Mouse (Mus musculus) thymus, postnatal 25 days (tissue): ENCODE data around the gene Igsf9.
A peak's percentile ranks its signal among the peaks of the same experiment; 100 is the strongest.

ENCODE experiments used
- DNase-seq: peaks from one replicate; pipeline ENCODE4 v3.0.0; 2022

The Igsf9 gene

DNA sequence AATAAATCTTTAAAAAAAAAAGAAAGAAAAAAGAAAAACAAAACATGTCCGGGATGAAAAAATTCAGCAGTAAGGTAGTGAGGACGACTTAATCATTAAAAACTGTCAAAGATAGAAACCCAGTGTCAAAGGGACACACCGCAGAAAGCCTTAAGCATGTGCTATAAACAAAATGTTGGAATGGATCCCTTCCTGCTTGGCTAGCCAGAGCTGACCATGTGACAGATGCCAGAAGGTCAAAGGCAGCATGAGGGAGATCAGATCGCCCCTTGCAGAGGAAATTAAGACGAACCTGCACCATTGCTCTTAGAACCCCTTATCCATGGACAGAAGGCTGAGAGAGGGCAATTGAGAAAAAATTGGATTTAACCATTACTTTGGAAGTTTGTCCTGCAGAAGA lies 12.2 kb upstream of the Igsf9 start:
- no peak for DNase-seq

DNA sequence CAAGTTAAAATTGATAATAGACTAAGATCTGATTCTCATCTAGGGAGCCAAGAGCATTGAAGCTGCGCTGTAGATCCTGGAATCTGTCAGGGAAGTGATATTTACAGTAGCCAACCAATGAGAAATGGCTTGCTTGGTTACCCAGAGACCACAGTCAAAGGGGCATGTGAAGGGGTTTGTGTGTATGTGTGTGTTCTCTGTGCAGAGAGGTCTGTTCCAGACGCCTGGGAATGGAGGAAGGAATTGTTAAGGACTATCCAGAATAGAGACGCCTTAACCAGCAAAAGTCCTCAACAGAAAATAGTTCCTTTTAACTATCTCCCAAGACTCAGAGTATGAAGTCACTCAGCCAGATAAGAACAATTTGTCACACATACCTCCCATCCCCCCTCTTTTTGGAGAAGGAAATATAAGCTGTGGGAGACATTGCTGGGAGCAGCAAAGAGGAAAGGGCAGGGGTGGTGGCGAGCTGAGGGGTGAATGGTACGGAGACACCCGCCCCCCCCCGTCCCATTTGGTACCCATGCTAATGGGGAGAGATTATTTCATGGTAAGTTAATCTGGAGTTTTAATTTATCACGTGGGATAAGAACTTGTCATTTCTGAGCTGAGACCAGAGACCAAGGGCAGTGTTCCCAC lies 11.7 kb upstream of the Igsf9 start:
- DNase-seq, result no peak

DNA sequence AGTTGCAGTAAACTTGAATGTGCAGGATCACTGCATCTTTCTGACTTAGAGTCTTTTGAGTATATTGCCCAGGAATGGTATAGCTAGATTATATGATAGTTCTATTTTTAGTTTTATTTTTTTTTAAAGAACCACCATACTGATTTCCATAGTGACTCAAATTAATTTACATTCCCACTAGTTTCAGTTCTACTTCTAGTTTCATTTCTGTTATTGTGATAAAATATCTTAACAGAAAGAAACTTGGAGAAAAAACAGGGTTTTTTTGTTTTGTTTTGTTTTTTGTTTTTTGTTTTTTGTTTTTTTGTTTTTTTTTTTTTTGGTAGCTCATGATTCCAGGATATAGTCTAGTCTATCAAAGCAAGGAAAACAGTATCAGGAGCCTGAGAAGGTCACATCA lies 8.7 kb upstream of the Igsf9 start:
- DNase-seq, result no peak

DNA sequence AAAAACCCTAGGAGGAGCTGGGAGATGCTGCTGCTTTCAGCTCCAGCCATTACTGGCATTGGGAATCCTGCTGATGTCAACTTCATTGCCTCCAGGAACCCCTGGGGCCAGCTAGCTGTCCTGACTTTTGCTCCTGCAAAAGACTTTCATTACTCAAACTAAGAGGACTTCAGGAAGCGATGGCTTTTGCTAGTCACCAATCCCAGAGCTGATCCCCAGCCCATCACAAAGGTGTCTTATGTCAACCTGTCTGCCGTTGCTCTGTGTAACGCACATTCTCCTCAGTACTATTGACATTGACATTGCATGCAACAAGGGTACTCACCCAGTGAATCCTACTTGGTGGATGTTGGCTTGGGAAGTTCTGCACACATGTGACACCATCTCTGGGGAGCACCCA lies 7.4 kb upstream of the Igsf9 start:
- DNase-seq, result no peak

DNA sequence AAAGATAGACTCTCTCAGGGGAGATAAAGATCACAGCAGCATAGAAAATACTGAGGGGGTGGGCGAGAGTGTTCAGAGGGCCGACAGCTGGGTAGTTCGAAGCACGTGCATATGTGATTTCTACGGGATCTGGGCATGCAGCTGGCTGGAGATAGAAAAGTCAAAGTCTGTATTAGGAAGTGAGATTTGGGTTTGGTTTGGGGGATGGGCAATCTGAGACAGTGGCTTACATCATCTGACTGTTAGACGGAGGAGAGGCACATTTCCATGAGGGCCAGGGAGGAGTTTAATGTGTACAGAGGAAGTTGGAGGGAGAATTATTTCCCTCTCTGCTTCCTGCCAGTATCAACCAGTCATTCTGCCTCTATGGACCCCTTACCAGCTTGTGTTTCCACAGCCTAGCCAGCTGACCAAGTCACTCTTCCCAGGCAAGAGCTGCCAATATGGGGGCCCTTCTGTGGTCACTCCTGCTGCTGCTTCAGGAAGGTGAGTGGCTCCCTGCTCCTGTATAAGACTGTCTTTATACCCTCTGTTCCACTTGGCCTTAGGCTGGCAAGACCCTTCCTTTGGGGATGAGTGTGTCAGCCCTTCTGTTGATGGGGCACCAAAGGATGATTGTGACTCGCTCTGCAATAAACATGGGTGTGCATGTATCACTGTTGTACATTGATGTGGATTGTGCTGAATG lies 6.4 kb upstream of the Igsf9 start, which contains the start of gene Slamf9:
Gene Slamf9, plus strand, starts transcription at position 305 of the 688 bp plus-strand sequence.
- no peak for DNase-seq

DNA sequence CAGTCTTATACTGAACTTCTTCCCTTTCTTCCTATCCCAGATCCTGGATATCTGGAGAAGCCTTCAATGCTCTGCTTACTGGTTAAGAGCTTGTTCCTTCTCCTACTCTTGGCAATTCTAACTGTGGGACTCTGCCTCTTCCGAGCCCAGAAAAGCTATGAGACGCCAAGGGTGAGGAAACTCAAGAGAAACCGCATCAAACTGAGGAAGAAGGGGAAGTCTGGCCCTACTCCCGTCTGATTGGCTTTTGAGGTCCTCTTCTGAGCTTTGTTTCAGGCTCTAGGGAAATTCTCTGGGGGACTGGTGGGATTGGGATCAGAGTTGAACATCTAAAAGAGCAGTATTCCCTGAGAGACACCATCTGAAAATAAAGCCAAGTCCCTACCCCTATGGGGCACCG lies 3.6 kb upstream of the Igsf9 start:
- no peak for DNase-seq

DNA sequence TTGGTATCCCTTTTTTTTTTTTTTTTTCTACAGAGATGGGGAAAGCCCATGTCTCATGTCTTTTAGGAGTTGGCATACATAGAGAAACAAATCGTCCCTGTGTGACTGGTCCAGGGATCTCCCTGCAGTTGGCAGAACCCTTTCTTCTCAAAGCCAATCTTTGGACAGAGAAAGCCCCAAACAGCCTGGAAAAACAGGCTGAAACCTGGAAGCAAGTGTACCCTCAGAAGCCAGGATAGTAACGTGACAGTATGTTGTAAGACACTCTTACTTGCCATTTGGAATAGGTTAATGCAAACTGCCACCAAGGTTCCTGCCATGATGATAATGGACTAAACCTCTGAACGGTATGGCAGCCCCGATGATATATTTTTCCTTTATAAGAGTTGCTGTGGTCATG lies 1.2 kb upstream of the Igsf9 start:
- DNase-seq, result no peak

DNA sequence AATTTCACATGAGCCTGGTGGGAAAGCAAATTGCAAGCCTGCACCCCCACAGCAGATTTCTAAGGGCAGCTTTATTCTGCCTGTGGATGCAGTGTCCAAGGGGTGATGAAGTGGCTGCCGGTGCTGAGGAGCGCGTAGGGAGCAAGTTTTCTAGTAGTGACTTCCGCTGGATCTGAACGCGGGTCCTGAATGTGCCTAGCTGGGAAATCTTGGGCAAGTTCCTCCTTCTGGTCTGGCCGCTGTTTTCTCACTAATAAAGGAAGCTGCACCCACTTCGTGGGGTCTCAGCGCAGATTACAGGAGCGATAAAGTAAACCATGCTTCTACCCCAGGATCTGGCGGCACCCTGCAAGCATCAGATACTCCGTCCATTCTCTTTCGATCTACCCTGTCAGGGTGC lies 477 bp upstream of the Igsf9 start:
- DNase-seq, result no peak

DNA sequence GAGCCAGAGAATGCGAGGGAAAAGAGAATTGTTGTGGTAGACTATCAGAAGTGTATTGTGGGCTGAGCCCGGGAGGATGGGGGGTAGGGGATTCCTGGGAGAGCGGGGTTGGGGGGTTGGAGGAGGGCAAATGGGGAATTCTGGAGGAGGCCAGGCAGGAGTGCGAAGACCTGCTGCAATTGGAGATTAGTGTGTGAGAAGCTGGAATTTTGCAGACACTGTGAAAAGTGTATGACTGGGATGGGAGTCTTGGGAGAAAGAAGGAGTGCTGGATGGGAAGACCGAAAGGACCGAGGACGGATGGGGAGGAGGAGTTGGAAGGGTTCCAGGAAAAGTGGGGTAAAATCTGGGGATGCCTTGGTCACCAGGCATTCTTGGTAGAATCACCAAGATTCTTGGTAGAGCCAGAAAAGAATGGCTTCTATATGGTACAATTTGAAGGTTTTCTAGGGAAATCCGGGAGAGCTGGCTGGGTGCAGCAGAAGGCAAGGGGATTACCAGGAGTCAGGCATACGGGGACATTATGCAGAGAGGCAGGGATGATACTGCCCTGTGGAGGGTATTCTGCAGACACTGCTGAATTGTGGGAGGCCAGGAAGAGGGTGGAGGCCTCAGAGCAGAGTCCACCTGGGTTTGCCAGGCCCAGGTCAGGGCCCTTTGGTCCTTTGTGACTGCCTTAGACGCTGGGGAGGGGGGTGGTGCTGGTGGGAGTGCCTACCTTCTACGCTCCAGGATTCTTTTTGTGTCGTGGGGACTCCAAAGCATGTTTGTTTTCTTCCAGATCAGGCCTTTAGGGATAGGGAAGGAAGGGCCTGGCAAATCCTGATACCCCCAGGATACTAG lies 1.2 kb downstream of the Igsf9 start:
- DNase-seq, result no peak

DNA sequence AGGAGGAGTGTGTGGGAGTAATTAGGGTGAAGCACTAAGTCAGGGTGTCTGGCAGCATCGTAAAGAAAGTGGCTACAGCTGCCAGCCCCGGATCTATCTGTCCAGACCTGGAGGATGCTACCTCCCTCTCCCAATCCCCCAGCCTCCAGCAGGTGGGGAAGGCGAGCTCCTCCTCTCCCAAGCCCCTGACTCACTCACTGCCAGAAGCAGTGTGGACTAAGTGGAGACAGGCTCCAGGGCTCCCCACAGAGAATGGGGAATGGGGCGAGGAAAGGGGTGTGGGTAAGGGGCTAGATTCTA lies 1.7 kb downstream of the Igsf9 start:
- DNase-seq, result no peak

DNA sequence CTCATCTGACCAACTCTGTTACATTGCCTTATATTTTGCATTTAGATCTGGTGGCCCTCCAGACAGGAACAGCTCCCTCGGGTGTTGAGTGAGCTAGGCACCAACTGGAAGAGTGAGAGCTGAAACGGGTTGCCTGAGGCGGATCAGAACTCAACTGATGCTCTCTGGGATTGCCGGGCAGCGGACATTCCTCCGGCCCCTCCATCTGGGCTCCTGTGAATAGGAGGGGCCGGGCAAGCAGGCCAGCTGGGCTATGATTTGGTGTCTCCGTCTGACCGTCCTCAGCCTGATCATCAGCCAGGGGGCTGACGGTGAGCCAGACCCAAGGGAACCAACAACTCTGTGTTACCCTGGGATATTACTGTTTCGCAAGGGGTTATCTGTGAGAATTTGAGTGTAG lies 2.6 kb downstream of the Igsf9 start:
- no peak for DNase-seq

DNA sequence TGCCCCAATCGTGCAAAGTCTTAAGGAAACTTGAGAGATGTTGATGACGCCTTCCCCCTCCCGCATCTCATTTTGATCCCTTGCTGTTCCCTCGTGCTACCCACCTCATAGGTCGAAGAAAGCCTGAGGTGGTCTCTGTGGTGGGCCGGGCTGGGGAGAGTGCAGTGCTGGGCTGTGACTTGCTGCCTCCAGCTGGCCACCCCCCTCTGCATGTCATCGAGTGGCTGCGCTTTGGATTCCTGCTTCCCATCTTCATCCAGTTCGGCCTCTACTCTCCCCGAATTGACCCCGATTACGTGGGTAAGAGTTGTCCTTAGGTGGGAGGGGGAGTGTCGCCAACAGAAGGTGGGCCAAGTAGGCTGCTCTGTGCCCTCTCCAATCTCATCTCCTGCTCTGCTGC lies 3.1 kb downstream of the Igsf9 start:
- DNase-seq, result no peak

DNA sequence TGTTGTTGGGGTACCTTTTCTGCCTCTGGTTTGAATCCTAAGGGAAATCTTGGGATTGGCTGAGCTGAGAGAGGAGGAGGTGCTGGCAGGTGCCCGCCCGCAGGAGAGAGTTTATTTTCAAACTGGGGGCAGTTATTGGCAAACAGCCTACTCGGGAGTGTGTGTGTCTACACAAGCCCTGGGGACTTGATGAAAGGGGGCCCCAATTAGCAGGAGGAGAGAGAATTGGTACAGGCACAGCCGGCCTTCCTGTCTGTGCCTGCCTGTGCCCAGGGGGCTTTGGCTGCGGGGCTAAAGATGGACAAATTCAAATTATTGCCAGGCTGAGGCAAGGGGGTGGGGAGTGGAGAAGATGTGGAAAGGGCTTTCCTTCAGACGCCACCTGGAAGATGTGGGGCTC lies 4.2 kb downstream of the Igsf9 start:
- no peak for DNase-seq

DNA sequence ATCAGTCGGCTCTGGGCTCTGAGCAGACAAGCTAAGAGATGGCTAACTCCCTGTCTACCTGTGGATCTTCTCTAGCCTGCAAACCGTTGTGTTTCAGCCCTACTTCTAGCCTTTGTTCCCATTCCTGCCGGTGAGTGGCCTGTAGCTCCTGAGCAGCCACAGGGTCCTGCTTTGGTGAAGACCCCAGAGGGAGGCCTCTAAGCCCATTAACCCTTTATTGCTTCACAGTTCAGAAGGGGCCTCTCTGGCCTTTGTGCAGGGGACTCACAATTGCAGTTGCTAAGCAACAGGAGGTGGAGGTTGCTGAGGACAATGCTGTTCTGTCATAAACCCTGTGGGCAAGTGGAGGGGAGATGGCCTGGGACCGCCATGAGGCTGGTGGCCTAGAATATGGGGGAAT lies 4.6 kb downstream of the Igsf9 start:
- no peak for DNase-seq

DNA sequence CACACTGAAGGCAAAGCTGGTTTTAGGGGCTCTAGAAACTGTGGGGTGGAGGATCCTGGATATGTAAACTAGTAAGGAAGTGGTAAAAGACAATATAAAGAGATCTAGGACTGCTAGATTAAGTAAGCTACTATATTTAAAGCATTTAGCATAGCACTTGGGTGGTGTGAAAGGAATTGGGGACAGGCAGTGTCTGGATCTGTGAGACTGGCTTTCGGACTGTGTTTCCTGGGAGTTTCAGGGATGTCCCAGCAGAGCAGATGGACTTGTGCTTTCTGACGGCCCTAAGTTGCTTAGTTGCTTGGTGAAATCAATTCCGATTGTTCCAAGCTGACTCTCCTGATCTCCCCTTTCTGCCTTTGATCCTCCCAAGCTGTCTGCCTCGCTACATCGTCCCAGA lies 5.1 kb downstream of the Igsf9 start:
- no peak for DNase-seq

DNA sequence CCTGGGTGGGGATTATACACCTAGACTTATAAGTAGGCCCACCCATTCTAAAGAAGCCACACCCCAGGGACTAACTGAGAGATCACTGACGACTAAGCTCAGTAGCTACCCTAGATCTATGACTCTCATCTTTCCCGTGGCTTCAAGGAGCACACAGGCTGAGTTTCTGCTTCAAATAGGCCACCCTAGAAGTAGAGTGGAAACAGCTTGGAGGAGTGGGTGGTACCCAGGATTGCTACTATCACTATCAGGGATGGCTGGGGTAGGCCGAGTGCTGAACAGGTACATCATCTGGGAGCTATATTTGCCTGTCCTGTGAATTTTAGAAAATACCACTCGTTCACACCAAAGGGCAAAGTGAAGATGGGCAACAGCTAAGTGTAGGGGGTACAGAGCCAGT lies 6.3 kb downstream of the Igsf9 start:
- DNase-seq, result no peak

DNA sequence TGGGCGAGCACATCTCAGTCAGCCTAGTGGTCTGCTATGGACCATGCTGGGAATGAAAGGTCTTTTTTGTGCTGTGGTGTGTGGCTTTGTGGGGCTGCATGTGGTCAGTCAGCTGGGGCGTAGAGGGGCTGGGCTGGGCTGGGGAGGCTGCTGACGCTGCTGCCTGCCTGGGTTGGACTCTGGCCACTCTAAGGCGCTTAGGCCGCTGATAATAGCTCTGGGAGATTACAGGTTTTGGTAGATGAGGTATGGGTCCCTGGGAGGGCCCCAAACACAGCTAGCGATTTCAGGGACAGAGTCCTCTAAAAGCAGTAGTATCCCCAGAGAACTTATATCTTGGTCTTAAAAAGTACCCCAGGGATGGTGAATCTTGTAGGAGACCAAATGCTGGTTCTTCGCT lies 7.2 kb downstream of the Igsf9 start:
- no peak for DNase-seq

DNA sequence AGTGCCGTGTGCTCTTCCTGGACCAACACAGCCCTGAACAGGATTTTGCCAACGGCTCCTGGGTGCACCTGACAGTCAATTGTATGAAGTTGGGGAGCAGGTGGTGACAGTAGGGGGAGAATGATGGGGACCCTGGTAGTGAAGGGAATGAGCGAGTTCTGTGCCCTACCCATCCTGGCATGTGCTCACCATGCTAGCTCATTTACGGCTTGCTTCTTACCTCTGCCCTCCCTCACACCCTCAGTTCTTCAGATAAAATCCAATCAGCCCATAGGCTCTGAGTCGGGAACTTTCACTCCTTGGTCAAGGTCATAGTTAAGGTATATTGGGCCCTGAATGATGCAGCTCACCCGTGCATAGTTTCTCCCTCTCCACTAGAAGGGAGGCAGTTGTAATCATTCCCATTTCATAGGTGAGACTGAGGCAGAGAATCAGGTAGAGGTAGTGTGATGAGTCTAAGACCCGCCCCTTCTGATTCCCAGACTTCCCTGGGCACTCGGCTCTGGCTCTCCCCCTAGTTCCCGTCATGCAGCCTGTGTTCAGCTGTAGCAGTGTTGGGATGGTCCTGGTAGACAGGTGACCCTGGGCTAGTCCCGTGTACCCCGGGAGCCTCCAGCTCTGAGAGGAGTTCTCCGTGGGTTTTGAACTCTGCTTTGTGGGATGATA lies 8.1 kb downstream of the Igsf9 start:
- no peak for DNase-seq

DNA sequence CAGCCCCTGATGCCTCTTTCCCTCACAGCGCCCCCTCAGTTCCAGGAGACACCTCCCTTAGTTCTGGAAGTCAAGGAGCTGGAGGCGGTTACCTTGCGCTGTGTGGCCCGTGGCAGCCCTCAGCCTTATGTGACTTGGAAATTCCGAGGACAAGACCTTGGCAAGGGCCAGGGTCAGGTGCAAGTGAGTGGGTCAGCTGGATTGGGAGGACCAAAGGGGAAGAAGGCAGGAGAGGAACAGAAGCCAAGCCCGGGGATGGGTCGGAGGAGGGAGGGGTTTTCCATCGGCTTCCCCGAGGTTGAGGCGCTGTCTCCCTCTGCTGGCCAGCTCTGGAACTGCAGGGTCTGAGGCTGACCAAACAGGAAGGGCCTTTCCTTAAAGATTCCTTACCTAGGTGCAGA lies 8.7 kb downstream of the Igsf9 start:
- peak; percentile 82 for DNase-seq

DNA sequence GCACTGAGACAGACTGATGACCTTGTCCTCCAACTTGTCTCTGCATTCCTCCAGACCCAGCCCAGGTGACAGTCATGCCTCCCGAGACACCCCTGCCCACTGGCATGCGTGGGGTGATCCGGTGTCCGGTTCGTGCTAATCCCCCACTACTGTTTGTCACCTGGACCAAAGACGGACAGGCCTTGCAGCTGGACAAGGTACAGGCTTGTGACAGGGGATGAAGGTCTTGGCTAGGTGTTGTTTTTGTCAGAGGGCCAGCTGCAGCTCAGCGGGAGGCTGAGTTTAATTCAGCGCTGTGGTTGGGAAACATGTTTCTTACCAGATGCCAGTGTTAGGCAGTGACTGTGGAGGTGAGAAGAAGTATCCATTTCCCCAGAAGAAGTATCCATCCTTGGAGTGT lies 10.5 kb downstream of the Igsf9 start:
- no peak for DNase-seq

DNA sequence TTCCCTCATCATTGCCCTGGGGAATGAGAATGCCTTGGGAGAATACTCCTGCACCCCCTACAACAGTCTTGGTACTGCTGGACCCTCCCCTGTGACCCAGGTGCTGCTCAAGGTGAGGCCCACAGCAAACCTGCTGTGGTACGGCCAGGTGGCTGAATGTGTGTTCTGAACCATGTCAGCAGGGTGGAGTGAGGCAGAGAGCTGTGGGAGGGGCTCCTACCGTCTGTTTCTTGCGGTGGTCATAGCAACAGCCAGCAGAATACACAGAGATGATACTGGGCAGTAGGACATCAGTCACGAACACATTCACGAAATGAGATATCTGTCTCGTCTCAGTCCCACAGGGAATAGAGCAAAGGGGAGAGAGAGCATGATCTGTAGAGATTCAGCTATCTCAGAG lies 11.9 kb downstream of the Igsf9 start:
- no peak for DNase-seq

DNA sequence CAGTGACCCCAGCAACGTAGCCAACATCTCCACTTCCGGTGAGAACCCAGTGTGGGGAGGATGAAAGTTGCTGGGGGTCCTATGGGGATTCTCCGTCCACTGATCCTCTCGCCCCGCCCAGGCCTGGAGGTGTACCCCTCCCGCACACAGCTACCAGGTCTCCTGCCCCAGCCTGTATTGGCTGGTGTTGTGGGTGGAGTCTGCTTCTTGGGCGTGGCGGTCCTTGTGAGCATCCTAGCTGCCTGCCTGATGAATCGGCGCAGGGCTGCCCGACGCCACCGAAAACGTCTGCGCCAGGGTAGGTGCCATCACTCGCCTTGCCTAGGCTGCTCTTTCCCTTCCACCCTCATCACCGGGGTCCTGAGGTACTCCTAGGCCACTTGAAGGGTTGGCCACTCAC lies 14.4 kb downstream of the Igsf9 start:
- no peak for DNase-seq

DNA sequence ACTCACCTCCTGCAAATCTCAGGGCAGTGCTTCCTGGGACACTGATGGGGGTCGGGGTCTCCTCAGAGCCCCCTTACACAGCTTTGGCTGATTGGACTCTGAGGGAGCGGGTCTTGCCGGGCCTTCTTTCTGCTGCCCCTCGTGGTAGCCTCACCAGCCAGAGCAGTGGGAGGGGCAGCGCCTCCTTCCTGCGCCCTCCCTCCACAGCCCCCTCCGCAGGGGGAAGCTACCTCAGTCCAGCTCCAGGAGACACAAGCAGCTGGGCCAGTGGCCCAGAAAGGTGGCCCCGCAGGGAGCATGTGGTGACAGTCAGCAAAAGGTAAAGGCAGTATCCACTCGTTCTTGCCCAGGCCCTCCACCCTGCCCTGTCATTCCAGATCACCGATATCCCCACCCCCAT lies 15.8 kb downstream of the Igsf9 start:
- DNase-seq, result no peak
